Mouse (Mus musculus) spleen, adult 2 months (tissue): ENCODE measurements at regions not wholly inside any gene's neighbourhood (a gene's known extent, or its start where the extent isn't known, plus 50 kb on each side); places are given as distances from the start of the nearest gene placed in this dataset.

Experiments used
- DNase-seq, 2 experiments: peaks; one replicate each; pipeline versions ENCODE4 v3.0.0 to v3.0.0-alpha.2; 2012 to 2021; ENCODE audit warnings: low spot score in 2 of 2, low read depth in 1 of 2
- H3K27ac ChIP-seq: fragments of 200-500 bp; 2 replicates; pipeline ENCODE4 v1.5.1; 2012; ENCODE audit warnings: low read length, inconsistent platforms; ENCODE audit not compliant: insufficient read depth
- H3K27me3 ChIP-seq: fragments of 200-500 bp; 2 replicates; pipeline ENCODE4 v1.6.1; 2012; ENCODE audit warnings: mild to moderate bottlenecking, moderate library complexity, low read length, inconsistent platforms; ENCODE audit not compliant: control insufficient read depth, insufficient read depth
- H3K36me3 ChIP-seq: fragments of 200-500 bp; 2 replicates; pipeline ENCODE4 v1.6.1; 2012; ENCODE audit warnings: mild to moderate bottlenecking, low read length, inconsistent platforms; ENCODE audit not compliant: control insufficient read depth, insufficient read depth
- H3K4me1 ChIP-seq: fragments of 200-500 bp; 2 replicates; pipeline ENCODE4 v1.6.1; 2011; ENCODE audit warnings: inconsistent platforms; ENCODE audit not compliant: control insufficient read depth, insufficient read depth, insufficient read length
- H3K4me3 ChIP-seq: fragments of 200-500 bp; 2 replicates; pipeline ENCODE4 v1.5.1; 2011; ENCODE audit warnings: mild to moderate bottlenecking, inconsistent platforms; ENCODE audit not compliant: insufficient read depth, insufficient read length; ENCODE audit errors: extremely low read depth
- CTCF ChIP-seq: fragments of 200-500 bp; IDR thresholded peaks from 2 replicates; pipeline ENCODE4 v1.5.1; 2011; ENCODE audit warnings: mild to moderate bottlenecking, inconsistent platforms; ENCODE audit not compliant: insufficient read depth, insufficient read length, insufficient replicate concordance; ENCODE audit errors: extremely low read depth
- POLR2A ChIP-seq: fragments of 200-500 bp; IDR thresholded peaks from 2 replicates; pipeline ENCODE4 v1.6.1; 2011; ENCODE audit warnings: low read depth, low read length, inconsistent platforms
- WGBS: fragments of 180-500 bp; shearing (Covaris S2); methylation state at CpG from one replicate; pipeline ENCODE4 v1.1.7; 2018; 5-methylcytosine and 5-hydroxymethylcytosine counted together

DNA sequence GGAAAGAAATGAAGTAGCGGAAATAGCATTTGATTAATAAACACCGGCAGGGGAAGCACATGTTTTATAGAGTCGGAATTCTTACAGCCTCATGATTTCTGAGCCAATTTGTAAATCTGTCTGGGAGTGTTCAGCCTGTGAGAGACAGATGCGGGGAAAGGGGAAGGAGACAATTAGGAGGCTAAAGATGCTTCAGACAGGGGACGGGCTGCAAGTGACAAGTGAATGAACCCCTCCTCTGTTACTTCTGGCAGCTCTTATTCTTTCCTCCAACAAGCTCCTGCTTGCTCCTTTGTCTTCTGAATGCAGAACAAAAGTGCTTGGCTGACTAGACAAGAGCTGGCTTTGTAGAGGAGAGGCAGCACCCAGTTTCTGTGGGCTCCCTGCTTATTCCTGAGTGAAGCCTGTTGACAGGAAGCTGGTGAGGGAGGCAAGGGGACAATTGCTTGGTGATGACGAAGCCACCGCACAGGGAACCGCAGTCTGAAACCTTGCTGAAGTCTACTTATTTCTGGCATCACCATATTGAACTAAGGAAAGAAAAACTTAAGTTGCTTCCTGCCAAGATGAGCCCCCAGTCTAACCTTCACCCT is 514.2 kb downstream of the Rnf144b start:
- H3K36me3 ChIP-seq, result no peaks in the 10 kb centered on the region
- 79% methylated on average over 8 of the region's 8 CpGs for WGBS
- TF ChIP-seq CTCF (no peak), POLR2A (no peak)
- H3K4me1 ChIP-seq, result no peaks in the 10 kb centered on the region
- H3K27me3 ChIP-seq, result no peaks in the 10 kb centered on the region
- H3K27ac ChIP-seq, result no peak overlapping the region
- DNase-seq, result no peak
- H3K4me3 ChIP-seq, result no peak overlapping the region

DNA sequence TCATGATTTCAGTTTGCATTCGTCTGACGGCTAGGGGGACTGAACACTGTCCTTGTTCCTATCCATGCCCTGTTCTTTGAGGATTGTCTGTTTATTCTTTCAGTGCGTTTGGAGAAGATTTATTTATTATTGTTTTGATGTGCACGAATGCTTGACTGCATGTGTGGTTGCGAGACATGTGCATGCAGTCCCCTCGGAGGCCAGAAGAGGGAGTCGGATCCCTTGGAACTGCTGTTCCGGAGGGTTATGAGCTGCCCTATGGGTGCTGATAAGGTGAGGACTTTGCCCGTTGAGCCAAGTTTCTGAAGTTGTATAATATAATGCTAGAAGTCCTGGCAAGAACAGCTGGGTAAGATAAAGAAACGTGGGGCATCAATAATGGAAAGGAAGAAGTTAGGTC is 519.9 kb downstream of the Rnf144b start:
- WGBS, result 93% methylated on average over 10 of the region's 10 CpGs
- H3K4me1 ChIP-seq, result no peaks in the 10 kb centered on the region

DNA sequence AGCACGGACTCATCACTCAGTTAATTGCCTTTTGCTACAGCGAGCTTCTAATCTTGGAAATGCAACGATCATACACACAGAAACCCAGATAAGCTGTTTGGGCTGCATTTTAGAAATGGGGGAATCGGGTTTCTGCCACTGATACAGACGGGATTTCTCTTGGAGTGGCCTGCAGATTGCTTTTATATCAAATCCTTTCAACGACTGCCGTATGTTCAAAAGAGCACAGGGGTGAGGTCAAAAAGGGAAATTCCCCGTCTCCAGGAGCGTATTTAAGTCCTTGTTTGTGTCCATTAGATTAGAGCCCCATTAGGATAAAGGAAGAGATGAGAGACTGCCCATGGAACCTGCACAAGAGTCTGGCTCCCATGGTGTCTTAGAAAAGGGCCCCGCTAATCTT is 522.6 kb downstream of the Rnf144b start:
- WGBS, result 86% methylated on average over 10 of the region's 10 CpGs
- Histone ChIP-seq H3K4me1 (no peaks in the 10 kb centered on the region), H3K27me3 (no peaks in the 10 kb centered on the region), H3K4me3 (no peak overlapping the region), H3K27ac (no peak overlapping the region), H3K36me3 (no peaks in the 10 kb centered on the region)
- no peak for DNase-seq
- TF ChIP-seq CTCF, result no peak
- TF ChIP-seq POLR2A, result no peak

More for the DNA sequence above, 519.9 kb downstream of the Rnf144b start:
- no peak overlapping the region for H3K4me3 ChIP-seq
- no peak for DNase-seq
- no peaks in the 10 kb centered on the region for H3K27me3 ChIP-seq
- TF ChIP-seq POLR2A (no peak), CTCF (no peak)
- no peaks in the 10 kb centered on the region for H3K36me3 ChIP-seq
- no peak overlapping the region for H3K27ac ChIP-seq

DNA sequence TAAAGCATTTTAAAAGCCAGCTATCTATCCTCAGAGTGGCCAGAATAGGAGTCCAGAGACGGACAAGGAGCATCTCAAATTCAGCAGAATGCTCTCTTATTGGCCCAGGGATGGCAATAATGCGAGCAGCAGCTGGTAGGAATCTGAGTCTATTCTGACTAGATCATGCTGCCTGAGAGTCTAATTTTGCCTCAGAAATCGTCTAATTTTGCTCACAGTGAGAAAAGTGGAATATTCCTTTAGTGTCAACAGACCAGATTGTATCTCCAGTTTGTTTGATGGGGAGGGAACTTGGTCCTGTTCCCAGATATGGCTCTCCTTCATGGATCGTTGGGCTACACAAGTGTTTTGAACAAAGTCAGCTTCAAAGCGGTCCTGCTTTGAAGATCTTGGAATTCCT is 525.2 kb downstream of the Rnf144b start:
- Histone ChIP-seq H3K27ac (no peak overlapping the region), H3K27me3 (no peaks in the 10 kb centered on the region), H3K4me3 (no peak overlapping the region), H3K36me3 (no peaks in the 10 kb centered on the region), H3K4me1 (no peaks in the 10 kb centered on the region)
- TF ChIP-seq CTCF (no peak), POLR2A (no peak)
- WGBS, result 68% methylated on average over 5 of the region's 5 CpGs
- DNase-seq, result no peak

DNA sequence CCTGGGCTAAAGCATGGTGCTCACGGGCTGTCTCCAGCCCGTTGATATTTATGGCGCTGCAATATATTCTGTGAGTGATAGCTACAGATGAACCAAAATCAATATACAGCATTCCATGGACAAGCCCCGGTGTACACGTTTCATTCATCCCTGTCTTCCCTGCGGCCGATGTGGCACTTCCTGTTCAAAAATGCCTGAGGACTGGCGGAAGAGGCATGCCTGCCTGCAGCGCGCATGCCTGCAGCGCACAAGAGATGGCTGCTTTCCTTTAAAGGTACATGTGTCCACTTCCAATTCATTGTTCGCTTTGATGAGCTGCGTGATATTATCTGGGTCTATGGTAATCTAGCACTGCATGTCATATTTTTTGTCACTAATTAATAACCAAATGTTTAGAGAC is 527.6 kb downstream of the Rnf144b start:
- 84% methylated on average over 13 of the region's 13 CpGs for WGBS
- Histone ChIP-seq H3K4me3 (no peak overlapping the region), H3K27me3 (no peaks in the 10 kb centered on the region), H3K36me3 (no peaks in the 10 kb centered on the region), H3K27ac (no peak overlapping the region), H3K4me1 (no peaks in the 10 kb centered on the region)
- no peak for TF ChIP-seq CTCF
- TF ChIP-seq POLR2A, result no peak
- no peak for DNase-seq

DNA sequence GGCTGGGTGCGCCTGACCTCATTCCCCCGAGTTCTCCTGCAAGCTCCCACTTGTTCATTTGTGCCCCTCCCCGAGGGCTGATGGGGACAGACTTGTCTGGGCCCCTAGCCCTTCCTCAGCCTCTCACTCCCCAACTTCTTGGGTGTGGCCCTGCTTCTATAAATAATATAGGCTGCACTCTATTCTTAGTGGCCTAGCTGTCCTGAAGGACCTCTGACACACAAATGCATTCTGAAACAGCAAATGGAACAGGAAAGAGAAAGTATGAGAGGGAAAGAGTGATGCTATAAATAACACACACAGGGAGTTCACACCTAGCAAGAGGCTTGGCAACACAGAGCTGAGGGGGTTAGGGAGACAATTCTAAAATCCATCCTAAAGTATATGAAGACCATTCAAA is 544.0 kb downstream of the Rnf144b start:
- H3K27me3 ChIP-seq, result no peaks in the 10 kb centered on the region

DNA sequence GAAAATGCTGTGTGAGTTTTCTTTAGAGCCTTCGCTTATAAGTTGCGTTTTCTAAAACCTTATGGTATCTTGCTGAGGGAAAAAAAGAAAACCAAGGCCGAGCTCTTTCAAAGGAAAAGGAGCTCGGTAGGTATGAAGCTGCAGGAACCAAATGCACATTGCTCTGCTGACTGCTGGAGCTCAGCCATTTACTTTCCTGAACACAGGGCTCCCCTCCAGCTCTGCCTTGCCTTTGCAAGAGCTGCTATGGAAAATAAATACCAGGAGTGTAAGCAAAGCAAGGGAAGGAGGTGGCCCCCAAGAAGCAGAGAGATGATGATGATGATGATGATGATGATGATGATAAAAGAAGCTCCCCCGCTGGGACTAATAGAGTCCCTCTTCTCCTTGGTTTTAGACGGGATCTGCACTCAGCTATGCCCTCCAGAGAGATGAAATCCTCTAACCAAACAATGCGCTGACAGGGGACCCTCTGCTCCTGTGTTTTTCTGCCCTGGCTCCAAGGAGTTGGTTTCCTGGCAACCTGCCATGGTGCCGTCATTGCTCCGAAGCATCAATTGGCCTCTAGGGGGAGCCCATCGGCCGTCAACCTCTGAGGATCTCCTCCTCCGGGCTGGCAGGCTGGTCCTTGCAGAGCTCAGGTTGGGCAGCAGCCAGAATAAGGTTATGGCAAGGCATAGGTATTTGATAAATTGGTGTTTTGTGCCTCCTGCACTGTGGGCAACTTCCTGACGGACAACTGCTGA is 544.7 kb downstream of the Rnf144b start:
- peak in 1 of 2 experiments; percentile 10 for DNase-seq
- 31% methylated on average over 13 of the region's 13 CpGs for WGBS
- no peak overlapping the region for H3K27ac ChIP-seq
- no peaks in the 10 kb centered on the region for H3K27me3 ChIP-seq
- TF ChIP-seq POLR2A (no peak), CTCF (no peak)
- H3K4me1 ChIP-seq, result no peaks in the 10 kb centered on the region
- no peak overlapping the region for H3K4me3 ChIP-seq
- H3K36me3 ChIP-seq, result no peaks in the 10 kb centered on the region

More for the DNA sequence above, 544.0 kb downstream of the Rnf144b start:
- Histone ChIP-seq H3K4me1 (no peaks in the 10 kb centered on the region), H3K4me3 (no peak overlapping the region), H3K36me3 (no peaks in the 10 kb centered on the region), H3K27ac (no peak overlapping the region)
- 59% methylated on average over 3 of the region's 3 CpGs for WGBS
- TF ChIP-seq CTCF (no peak), POLR2A (no peak)
- DNase-seq, result no peak
